Mouse (Mus musculus): ENCODE data around the gene Vcp.

The Vcp gene

DNA sequence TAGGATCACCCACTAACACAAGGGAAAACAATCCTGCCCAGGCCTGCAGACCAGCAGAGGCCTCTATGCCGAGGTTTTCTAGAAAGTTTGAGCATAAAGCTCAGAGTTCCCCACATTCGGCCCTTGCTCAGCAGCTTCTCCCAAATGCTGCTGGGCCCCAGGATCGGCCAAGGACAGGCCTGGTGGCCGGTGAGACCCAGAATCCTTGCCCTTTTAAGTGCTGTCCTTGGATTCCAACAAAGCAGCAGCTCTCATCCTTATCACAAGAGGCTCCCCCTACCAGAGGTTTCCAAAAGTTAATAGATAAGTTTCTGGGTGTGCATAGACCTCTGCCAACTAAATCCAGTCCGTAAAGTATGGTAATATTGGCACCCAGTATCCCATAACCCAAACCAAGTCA is 26.4 kb downstream of the Vcp start:
- DNase-seq (ENCODE audit: extremely low spot score, low spot score): no peak

DNA sequence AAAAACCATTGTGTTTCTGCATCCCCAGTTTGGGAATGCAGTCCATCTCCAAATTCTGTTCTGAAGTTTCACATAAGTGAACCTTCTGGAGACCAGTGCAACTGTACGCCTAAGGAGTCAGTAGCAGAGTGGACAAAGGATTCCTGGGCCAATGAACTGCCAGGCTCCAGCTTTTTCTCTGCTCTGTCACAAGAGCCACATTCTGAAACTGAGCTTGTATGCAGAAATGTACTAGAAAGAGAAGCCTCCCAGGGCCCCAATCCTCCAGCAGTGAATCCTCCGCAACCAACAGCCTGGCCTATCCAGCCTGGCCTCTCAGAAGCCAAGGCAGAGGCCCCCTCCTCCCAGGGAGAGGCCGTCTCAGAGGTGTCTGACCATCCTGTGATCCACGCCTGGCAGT is 27.4 kb downstream of the Vcp start:
- DNase-seq (ENCODE audit: extremely low spot score, low spot score): no peak

DNA sequence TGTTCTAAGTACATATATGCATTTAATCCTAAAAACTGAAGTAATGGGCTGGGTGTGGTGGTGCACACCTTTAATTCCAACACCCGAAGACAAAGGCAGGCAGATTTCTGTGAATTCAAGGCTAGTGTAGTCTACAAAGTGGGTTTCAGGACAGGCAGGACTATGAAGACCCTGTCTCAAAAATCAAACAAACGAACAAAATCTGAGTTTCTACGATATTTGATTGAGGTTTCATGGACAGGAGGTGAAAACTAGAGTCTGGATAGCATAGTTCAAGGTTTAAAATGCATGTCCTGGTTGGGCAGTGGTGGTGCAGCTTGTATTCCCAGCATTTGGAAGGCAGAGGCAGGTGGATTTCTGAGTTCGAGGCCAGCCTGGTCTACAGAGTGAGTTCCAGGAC is 31.0 kb downstream of the Vcp start, which contains the start of gene 1700022I11Rik:
Gene 1700022I11Rik, plus strand, starts transcription at position 301 of the 400 bp plus-strand sequence.
- DNase-seq (ENCODE audit: extremely low spot score, low spot score): no peak

DNA sequence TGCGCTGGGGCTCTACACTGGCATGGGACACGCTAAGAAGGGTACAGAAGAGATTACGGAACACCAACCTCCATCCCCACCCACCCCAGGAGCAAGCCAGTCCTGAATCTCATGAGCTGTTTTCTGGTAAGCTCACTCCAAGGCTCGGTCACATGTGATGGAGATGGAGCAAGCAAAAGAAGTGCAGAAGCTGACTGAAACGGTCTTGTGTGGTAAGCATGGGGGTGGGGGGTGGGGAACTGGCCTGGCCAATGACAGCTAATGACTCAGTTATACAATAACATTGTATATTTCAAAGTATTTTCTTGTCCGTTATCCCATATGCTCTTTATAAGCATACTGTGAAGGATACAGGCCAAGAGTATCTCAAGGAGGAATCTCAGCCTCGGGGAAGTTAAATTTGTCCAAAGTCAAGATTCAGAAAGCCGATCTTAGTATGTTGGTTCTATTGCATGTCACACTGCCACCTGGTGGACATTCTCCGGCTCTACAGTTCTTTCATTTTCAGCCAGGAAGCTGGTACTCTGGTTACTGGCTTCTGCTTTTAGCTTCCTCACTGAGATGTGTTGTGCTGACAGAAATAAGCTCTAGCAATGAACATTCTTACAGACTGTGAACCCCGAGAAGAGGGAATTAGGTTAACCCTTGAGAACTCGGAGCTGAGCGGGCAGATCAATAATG is 35.1 kb downstream of the Vcp start:
- DNase-seq (ENCODE audit: extremely low spot score, low spot score): peak; percentile 44

DNA sequence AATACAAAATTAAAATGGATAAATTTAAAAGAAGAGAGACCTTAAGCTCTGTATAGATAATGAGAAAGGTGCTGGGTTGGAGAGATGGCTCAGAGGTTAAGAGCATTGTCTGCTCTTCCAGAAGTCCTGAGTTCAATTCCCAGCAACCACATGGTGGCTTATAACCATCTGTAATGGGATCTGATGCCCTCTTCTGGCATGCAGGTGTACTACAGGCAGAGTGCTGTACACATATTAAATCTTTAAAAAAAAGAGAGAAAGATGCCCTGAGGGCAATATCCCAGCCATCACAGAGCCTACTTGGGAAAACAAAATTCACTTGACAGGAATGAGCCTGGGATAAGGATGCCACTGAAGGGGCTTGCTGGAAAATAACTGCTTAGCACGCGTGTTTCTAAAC is 36.8 kb downstream of the Vcp start:
- no peak for DNase-seq (ENCODE audit: extremely low spot score, low spot score)

DNA sequence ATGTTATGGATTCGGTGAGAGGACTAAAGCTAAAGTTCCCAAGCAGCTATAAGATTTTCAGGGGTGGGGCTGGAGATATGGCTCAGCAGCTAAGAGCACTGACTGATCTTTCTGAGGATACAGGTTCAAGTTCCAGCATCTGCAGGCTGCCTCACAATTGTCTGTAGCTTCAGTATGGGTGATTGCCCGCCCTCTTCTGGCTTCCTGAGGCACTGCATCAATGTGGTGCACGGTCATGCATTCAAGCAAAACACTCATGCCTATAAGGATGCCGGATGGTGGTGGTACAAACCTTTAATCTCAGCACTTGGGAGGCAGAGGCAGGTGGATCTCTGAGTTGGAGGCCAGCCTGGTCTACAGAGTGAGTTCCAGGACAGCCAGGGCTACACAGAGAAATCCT is 38.7 kb downstream of the Vcp start:
- DNase-seq (ENCODE audit: extremely low spot score, low spot score): peak; percentile 57

DNA sequence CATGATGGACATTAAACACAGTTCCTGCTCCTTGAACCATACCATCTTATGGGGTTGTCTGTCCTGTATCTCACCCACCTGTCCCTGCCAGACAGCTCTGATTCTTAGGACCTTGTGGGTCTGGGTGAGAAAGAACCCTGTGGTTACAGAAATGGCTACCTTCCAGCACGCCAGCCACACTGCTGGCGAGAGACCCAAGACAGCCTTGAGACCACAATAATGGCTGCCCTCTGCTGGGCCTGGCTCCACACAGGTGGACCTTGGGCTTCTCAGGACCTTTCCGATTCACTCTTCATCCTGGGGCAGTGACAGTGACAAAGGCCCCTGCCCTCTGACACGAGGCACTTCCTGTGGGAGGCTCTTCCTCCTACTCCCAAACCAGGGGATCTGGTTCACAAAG is 40.9 kb downstream of the Vcp start:
- no peak for DNase-seq (ENCODE audit: extremely low spot score, low spot score)

DNA sequence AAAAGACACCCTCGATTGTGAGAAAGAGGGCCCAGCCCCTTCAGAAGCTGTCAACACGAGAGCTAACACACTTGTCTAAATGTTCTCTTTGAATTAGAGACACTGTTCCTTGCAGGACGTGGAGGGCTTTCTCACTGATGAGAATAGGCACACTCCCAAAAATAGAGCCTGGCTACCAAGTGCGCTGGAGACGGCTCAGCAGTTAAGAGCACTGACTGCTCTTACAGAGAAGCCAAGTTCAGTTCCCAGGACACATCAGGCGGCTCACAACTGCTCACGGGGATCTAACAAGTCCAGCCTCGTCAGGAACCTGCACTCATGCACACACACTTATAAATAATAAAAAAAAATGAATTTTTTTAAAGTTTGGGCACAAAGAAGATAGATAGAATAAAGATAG is 41.4 kb downstream of the Vcp start:
- DNase-seq (ENCODE audit: extremely low spot score, low spot score): no peak

DNA sequence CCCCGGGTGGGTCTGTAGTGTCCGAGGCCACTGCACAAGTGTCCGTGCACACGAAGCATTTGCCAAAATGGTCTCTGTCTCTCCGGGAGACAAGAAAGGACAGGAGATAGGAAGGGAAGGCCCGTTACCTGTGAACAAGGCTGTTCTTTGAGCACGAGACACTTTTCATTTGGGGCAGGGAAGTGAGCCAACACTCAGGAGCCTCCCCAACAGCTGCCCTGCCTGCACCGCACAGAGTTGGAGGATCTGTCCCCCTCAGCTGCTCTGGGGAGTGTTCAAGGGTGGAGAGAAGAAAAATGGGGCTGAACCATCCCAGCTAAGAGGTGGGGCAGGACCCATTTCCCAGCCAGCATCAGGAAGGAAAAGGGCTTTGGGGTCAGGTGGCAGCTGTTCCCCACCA is 42.3 kb downstream of the Vcp start:
- DNase-seq (ENCODE audit: extremely low spot score, low spot score): no peak

DNA sequence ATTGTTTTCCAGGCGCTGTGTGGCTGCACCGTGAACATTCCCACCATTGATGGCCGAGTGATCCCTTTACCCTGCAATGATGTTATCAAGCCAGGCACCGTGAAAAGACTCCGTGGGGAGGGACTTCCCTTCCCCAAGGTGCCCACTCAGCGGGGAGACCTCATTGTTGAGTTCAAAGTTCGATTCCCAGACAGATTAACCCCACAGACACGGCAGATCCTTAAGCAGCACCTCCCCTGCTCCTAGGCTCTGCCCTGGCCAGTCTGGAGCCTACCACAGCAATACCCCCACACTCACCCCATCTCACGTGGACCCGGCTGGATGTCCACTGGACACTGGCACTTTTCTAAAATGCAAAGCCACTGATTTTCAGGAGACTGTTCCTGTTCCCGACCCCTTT is 43.0 kb downstream of the Vcp start:
- no peak for DNase-seq (ENCODE audit: extremely low spot score, low spot score)

DNA sequence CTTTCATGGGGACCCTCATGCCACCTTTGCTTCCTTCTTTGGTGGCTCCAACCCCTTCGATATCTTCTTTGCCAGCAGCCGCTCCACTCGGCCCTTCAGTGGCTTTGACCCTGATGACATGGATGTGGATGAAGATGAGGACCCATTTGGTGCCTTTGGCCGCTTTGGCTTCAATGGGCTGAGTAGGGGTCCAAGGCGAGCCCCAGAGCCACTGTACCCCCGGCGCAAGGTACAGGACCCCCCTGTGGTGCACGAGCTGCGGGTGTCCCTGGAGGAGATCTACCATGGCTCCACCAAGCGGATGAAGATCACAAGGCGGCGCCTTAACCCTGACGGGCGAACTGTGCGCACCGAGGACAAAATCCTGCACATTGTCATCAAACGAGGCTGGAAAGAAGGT is 43.7 kb downstream of the Vcp start:
- no peak for DNase-seq (ENCODE audit: extremely low spot score, low spot score)

DNA sequence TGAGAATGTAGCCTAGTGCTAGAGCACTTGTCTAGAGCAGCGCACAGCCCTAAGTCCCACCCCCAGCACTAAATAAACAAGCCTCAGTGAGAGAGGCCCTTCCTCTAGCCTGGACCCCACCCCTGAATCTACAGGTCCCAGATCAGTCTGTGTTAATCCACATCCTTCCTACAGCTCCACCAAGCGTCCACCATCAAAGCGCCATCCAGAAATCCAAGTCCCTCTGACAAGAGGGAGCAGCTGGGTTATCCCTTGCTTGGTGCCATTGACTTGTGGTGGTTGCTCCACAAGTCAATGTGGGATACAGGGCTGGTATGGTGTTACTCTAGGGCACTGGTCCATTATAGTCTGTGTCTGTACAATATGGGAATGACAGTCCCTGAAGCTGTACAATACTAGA is 45.1 kb downstream of the Vcp start:
- no peak for DNase-seq (ENCODE audit: extremely low spot score, low spot score)

DNA sequence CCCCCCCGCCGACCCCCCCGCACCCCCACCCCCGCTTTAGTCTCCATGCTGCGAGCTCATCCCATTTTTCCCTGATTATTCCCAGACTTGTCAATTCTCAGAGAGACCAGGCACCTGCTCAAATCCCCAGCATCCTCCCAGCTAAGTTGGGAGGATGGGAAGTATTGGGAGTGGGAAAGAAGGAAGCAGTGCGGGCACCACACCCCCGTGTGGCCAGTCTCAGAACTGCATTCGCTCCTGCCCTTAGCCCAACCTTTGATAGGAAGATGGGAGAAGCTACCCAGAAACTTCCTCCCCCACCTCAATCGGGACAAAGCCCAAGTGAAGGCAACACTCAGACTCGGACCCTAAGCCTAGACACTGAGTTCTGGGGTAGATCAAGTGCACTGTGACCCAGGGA is 46.0 kb downstream of the Vcp start:
- DNase-seq (ENCODE audit: extremely low spot score, low spot score): peak; percentile 75

DNA sequence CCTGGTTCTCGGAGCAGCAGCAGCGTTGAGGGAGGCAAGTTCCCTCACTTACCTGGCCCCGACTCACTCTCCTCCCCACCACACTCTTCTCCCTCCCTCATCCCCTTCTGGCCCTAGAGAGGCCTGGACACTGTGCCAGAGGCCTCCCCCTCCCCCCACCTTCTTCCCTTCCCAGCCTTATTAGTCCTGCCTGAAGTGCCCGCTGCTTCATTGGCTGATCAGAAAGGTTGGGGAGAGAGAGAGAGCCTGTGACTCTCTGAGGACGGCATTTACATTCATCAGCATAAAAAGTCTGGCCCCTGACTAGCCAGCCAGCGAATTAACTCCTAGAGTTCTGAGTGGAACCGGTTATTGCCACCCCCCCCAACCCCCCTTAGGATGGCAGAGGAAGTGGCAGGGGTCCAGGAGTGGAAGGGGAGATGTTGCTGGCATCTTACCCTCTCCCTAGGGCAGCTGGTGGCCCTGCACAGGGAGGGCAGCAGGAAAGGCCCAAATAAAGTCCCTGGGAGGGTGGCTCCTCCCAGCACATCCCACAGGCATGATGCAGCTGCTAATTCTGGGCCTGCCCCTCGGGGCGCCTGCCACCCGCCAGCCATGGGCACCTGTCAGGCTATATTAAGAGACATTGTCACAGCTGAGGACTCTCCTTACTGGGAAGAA is 46.7 kb downstream of the Vcp start:
- DNase-seq (ENCODE audit: extremely low spot score, low spot score): no peak

DNA sequence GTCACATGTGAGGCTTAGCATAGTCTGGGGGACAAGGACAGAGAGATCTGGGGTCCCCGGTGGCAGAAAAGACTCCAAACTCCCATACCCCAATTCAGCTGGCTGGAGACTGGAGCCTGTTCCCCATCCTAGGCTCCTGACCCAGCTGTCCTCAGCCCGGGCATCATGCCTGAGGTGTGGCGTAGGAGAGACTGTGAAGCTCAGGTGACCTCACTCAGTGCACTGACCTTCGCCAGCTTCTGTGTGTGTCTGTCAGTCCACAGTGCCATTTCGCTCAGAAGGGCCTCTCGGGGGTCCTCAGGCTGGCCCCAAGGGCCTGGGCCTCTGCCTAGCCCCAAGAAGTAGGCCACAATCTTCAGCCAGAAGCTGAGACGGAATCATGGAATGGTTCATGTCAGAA is 47.7 kb downstream of the Vcp start:
- no peak for DNase-seq (ENCODE audit: extremely low spot score, low spot score)

DNA sequence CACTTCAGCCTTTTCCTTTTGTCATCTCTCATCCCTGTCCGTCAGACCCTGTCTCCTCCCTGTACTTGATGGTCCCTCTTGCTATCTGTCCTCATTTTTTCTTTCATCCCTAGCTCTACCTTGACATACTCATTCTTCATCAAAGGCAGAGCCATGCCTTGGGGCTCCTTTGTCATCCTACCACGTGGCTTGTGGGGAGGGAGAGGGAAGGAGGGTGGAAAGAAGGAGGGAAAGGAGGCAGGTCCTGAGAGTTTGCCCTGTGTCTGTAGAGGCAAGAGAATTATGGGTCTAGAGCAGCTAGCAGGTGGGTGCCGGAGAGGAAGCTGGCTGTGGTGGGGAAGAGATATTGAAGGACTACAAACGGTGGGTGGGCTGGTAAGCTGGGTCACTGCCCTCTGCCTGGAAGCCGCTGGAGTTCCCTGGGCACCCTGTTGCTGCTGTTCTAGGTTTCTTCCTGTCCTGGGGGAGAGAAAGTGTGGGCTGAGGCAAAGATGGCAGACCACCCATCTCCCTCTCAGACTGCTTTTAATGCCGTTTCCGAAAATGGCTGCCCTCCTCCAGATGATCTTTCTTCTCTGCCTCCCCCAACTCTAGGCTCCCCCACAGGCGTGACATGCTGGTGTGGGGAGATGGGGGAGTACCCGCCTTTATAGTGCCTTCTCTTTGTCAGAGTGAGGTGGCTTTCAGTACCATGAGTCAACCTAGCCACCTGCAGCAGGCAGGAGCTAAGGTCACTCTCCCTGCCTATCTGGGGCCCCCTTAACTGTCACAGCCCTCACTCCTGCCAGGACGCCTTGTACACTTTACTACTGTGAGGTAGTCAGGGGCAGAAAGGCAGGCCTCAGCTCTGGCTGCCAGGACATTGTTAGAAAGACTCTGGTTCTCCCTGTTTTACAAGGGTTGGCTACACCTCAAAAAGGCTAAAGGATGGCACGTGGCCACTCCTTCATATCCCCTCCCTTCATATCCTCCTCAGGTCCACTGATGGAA is 48.8 kb downstream of the Vcp start:
- DNase-seq (ENCODE audit: extremely low spot score, low spot score): no peak

DNA sequence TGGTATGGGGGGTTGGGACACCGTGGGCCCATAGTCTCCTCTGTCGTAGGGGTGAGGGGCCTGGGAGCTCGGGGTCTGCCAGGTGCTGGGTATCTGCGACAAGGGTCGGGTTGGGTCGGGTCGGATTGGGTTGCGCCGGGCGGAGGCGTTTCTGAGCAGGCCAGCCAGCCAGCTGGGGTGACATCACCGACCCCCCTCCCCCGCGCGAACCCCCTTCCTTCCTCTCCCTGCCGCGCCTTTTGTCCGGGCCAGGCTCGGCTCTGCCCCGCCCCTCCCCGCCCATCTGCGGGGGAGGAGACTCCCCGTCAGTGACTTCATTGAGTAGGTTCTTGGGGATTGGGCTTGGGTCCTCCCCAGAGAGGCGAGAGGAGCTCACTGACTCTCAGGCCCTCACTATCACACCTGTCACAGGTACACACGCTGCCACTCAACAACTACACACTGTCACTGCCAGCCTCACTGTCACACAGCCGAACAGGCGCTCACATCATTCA is 50.2 kb downstream of the Vcp start:
- DNase-seq (ENCODE audit: extremely low spot score, low spot score): peak; percentile 84

DNA sequence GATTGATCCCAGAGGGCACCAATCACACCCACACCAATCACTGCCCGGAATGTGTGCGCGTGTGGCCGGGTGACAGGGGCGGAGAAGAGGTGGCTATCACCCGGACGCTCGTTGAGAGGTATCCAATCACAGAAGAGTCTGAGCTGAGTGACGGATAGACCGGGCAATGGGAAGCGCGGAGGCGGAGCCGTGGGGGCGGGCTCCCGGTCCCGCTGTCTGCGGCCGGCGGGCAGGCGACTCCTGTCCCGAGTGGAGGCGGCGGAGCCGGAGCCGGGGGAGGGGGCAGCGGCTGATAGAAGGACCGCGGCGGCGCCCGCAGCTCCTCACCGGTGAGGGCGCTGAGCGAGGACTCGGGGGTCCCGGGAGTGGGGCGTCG is 50.6 kb downstream of the Vcp start, which contains the start of gene Dnajb5:
Gene Dnajb5, plus strand, starts transcription at position 139 of the 376 bp plus-strand sequence.
- peak; percentile 92 for DNase-seq (ENCODE audit: extremely low spot score, low spot score)

DNA sequence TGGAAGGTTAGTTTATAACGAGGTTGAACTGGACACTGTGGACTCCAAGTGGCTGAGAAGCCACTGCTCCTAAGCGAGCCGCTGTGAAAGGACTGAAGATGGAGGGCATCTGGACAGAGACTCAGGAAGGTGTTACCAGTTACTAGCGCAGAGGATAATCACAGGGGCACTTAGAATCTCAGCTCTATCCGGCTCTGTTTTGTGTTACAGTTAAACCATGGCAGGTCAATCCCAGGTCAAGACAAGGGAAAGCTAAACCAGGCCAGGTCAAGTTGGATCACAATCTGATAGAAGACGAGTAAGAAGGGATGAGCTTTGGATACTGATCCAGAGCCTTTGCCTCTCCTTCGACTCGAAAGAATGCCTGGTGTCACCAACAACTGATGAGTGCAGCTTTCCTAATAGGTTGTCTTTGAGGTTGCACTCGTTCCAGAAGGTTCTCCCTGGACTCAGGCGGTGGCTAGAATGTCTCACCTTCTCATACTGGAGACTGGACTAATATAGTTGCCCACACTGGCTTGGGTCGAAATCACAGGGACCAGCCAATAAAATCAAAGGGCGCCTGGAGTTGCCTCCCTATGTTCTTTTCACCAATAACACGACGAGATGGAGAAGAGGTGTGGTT is 51.1 kb downstream of the Vcp start:
- no peak for DNase-seq (ENCODE audit: extremely low spot score, low spot score)

DNA sequence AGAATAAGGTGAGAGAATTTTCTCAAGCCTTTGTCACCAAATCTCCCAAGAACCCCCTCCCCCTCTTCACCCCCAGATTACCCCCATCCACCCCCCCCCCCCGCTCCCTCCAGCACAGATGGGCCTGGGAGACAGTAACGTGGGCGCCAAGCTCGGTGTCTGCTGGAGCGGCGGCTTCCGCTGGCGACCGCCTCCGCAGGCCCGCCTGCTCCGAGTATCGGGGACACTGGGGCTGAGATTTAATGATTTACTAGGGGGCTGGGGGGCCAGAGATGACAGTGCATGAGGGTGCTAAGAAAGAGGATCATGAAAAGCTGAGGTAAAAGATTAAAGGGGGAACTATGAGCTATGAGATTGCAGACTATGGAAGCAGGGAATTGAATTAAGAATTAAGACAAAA is 51.8 kb downstream of the Vcp start:
- DNase-seq (ENCODE audit: extremely low spot score, low spot score): no peak

DNA sequence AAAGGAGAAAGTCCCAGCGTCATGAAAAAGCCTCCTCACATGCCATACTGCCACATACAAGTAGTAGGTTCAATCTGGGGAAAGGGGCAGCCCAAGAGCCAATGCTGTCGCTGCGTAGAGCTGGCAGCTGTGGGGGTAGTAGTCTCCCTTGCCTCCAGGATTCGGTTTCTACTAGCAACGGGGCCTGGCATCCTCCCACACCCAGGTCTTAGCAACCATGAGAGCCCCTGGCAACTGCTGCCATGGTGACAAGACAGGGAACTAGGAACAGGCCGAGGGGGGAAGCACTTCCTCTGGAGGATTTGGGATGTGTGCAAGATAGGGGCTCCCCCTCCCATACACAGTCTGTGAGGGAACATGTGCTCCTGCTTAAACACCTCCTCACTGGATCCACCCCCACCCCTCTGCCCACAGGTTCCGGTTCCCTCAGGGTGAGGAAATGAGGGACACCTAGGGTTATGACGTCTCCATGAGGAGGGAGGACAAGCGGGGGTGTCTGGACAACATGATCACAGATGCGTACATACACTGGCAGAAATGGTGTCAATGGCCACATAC is 53.5 kb downstream of the Vcp start:
- no peak for DNase-seq (ENCODE audit: extremely low spot score, low spot score)
